Mouse (Mus musculus): ENCODE measurements around the gene Galm.

Galm gene

GRCm38 (mm10) chr17:80129387-80129786, 2.1 kb downstream of the Galm start:
- no peak for DNase-seq (ENCODE audit: low spot score)

GRCm38 (mm10) chr17:80130718-80131430, 3.6 kb downstream of the Galm start:
- no peak for DNase-seq (ENCODE audit: low spot score)

GRCm38 (mm10) chr17:80131431-80131766, 4.1 kb downstream of the Galm start:
- no peak for DNase-seq (ENCODE audit: low spot score)

- DNase-seq (ENCODE audit: low spot score) = no peak
Measured at GRCm38 (mm10) chr17:80131838-80132237, 4.6 kb downstream of the Galm start.

- no peak for DNase-seq (ENCODE audit: low spot score)
Measured at GRCm38 (mm10) chr17:80132502-80132901, 5.2 kb downstream of the Galm start.

- DNase-seq (ENCODE audit: low spot score) = no peak
Measured at GRCm38 (mm10) chr17:80138434-80139162, 11.3 kb downstream of the Galm start.

- no peak for DNase-seq (ENCODE audit: low spot score)
Measured at GRCm38 (mm10) chr17:80139753-80140444, 12.6 kb downstream of the Galm start.

GRCm38 (mm10) chr17:80143478-80144232, 16.4 kb downstream of the Galm start:
- DNase-seq (ENCODE audit: low spot score) = no peak

- no peak for DNase-seq (ENCODE audit: low spot score)
Measured at GRCm38 (mm10) chr17:80145210-80145609, 17.9 kb downstream of the Galm start.

GRCm38 (mm10) chr17:80145771-80146170, 18.5 kb downstream of the Galm start:
- no peak for DNase-seq (ENCODE audit: low spot score)

- no peak for DNase-seq (ENCODE audit: low spot score)
Measured at GRCm38 (mm10) chr17:80148053-80148994, 21.1 kb downstream of the Galm start.

- DNase-seq (ENCODE audit: low spot score) = no peak
Measured at GRCm38 (mm10) chr17:80148995-80149388, 21.7 kb downstream of the Galm start.

- DNase-seq (ENCODE audit: low spot score) = no peak
Measured at GRCm38 (mm10) chr17:80151353-80151752, 24.1 kb downstream of the Galm start.

GRCm38 (mm10) chr17:80152767-80153630, 25.7 kb downstream of the Galm start:
- no peak for DNase-seq (ENCODE audit: low spot score)

GRCm38 (mm10) chr17:80153631-80154030, 26.4 kb downstream of the Galm start:
- no peak for DNase-seq (ENCODE audit: low spot score)

GRCm38 (mm10) chr17:80156905-80157304, 29.6 kb downstream of the Galm start:
- DNase-seq (ENCODE audit: low spot score) = no peak

GRCm38 (mm10) chr17:80157489-80157888, 30.2 kb downstream of the Galm start:
- no peak for DNase-seq (ENCODE audit: low spot score)

GRCm38 (mm10) chr17:80160454-80160853, 33.2 kb downstream of the Galm start:
- DNase-seq (ENCODE audit: low spot score) = peak; percentile 35

GRCm38 (mm10) chr17:80163991-80164390, 36.7 kb downstream of the Galm start:
- no peak for DNase-seq (ENCODE audit: low spot score)

GRCm38 (mm10) chr17:80165741-80166140, 38.5 kb downstream of the Galm start:
- DNase-seq (ENCODE audit: low spot score) = peak; percentile 58

All from layer of hippocampus, adult 9-10 months (tissue).